Mouse (Mus musculus) cerebellum, adult 11-12 months (tissue): ENCODE results near the gene Gm19345.

Source experiments
- DNase-seq: peaks from one replicate; pipeline ENCODE4 v3.0.0; 2022

The Gm19345 gene

DNA sequence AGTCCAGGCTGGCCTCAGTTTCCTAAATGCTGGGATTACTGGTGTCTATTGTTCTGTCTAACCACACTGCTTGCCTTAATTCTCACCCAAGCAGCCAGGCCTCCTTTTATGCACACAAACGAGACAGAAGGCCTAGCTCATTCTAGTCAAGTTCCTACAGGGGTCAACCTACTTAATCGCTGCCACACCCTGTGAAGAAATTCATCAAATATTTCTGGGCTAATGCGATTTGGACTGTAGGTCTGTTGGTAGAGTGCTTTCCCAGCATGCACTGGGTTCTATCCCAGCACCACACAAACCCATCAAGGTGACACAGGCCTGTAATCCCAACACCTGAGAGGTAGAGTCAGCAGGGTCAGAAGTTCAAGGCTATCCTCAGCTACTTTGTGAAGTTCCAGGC is 22.1 kb upstream of the Gm19345 start:
- DNase-seq = no peak

DNA sequence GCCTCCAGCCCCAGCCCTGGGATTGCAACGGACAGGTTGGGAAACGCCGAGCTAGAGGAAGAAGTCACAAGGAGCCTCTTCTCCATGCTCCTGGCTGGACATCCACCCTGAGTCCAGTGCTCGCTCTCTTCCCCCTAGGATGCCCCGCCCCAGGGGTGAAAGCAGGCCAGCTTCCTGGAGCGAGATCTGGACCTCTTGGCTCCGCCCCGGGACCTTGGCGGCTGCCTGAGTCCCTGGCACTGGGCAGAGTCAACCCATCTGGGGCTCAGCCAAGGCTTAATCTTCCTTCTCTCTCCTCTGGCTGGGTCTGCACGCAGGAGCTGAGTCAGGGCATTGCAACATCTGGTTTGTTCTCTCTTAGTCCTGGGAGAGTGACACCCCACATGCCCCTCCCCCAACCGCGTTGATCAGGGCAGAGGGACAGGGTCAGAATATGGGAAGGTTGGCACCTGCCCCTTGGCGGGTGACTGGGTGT is 21.1 kb upstream of the Gm19345 start:
- DNase-seq = no peak

DNA sequence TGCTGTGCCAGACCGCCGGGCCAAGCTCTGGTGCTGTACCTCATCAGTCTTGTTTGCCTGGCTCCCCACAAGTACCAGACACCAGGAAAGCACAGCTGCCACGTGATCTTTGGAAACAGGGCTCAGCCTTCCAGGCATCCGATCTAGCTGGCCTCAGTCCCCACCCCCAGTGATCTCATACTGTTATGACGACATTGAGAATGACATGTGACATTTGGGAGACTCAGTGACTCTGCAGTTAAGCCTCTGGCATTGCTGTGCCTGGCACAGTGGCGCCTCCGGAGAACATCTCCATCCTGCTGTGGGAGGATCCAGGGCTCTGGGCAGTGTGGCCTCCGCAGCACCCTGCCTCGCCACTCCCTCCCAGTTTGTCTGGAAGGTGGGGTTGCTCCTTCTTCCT is 20.0 kb upstream of the Gm19345 start:
- DNase-seq = no peak

DNA sequence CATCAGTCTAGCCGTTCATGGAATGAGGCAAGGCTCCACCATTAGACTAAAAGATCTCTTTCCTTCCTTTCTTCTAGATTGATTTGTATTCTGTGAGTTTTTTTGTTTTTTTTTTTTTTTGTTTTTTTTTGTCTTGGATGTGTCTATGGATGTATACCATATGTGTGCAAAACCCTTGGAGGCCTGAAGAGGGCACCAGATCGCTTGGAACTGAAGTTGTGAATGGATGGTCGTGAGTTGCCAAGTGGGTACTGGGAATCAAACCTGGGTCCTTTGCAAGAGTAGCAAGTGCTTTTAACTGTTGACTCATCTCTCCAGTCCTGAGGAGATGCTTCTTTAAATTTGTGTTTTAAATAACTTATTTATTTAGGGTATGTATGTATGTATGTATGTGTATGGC is 17.7 kb upstream of the Gm19345 start:
- no peak for DNase-seq

DNA sequence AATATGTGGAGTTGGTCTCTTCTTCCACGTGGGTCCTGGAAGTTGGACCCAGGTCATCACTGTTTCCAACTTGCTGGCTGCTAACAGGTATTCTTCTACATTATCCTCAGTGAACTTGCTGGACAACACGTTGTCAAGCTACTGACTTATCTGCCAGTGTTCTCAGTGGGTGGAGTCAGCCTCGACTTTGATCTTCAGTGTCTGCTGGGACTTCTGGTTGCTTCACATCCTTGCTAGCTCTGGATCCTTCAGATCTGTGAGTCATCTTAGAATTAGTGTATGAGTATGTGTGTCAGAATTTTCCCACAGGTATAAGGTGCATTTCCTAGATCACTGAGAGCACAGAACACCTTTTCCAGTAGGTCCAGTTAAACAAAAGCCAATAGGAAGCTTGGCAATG is 15.0 kb upstream of the Gm19345 start:
- no peak for DNase-seq

DNA sequence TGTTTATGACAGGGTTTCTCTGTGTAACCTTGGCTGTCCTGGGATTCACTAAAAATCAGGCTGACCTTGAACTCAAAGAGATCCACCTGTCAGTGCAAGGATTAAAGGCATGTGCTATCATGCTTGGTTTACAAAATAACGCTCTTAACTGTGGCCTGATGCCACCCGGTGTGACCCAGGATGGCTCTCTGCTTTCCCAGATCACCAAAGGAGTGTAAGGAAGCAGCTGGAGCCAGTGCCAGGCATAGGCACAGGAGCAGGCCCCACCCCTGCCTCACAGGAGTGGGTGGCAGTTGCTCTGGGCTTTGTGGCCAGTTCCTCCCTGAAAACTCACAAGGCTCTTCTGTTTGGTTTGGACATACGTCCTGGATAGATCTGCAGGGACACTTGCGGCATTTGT is 11.4 kb upstream of the Gm19345 start:
- DNase-seq = no peak

DNA sequence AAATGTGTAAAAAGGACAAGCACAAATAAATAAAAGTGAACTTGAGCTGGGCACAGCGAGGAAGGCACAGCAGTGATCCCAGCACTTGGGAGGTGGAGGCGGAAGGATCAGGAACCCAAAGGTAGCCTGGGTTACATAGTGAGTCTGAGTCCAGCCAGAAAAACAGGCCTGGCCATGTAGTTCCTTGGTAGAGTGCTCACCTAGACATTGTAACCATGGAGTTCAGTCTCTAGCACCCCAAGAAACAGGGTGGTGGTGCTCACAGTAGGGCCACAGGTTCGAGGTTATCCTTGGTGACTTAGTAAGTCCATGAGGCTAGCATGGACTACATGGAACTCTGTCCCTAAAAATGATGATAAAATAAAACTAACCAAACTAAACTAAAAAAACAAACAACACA is 10.9 kb upstream of the Gm19345 start:
- DNase-seq = no peak

DNA sequence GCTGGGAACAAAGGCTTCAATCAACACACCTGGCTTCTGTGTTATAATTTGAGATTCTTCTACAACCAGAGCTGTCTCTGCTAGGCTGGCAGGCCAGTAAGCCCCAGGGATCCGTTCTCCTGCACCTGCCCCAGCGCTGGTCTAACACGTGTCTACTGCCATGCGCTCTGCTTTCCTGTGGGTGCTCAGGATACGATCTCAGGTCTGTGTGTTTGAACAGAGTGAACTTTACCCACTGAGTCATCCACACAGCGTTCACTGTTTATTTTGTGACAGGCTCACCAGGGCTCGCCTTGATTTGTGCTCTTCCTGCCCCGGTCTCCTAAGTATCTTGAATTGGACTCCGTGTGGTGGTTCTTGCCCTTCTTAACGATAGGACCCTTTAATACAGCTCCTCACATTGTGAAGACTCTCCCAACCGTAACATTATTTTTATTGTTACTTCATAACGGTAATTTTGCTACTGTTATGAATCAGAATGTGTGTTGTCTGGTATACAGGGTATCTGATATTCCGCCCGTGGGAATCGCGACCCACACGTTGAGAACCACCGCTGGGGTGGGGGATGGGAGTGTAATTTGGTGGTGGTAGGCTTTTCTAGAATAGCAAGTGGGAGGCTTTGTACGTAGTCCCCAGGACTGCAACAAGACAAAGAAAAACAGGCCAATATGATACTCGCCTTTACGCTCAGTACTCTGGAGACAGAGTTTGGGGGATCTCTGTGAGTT is 10.0 kb upstream of the Gm19345 start:
- no peak for DNase-seq

DNA sequence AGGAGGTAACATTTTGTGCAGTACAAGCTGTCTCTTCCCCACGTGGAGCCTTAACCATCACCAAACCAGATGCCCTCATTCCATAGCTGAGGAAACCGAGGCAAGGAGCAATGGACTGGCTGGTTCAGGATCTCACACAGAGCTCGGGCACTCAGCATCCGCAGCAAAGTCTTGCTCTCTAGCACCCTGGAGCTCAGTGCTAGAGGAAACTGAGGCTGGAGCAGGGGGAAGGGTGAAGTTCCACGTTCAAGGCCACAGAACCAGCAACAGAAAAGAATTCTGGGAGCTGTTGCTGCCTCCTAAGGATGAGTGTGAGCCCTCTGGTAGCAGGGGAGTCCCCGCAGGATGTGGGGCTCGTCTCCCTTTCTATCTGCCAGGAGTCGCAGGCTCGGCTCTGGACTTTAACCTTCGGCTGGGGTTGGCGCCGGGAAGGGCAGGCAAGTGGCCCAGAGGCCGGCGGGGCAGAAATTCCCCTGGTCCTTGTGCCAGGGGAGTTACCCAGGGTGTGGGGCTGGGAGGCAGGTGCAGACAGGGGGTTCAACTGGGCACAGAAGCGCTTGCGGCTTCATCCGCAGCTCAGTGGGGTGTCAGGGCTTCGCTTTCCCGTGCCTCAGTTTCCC is 8.8 kb upstream of the Gm19345 start:
- DNase-seq = no peak

DNA sequence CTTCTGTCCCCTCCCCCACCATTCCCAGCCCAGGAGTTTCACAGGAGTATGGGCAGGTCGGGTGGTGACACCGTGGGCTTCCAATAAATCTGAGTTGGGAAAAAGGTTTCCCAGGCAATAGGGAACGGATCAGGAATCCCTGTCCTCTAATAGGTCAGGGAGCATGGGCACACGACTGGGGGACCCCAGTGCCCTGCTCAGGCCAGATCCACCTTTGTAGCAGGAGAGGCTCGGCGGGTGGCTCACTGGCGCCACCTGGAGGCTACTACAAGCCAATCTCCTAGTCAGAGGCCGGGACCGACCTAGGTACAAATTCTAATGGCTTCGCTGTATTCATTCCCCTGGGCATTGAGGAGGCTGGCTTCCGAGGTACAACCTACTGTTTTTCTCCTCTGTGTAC is 8.2 kb upstream of the Gm19345 start:
- DNase-seq = peak; percentile 14

DNA sequence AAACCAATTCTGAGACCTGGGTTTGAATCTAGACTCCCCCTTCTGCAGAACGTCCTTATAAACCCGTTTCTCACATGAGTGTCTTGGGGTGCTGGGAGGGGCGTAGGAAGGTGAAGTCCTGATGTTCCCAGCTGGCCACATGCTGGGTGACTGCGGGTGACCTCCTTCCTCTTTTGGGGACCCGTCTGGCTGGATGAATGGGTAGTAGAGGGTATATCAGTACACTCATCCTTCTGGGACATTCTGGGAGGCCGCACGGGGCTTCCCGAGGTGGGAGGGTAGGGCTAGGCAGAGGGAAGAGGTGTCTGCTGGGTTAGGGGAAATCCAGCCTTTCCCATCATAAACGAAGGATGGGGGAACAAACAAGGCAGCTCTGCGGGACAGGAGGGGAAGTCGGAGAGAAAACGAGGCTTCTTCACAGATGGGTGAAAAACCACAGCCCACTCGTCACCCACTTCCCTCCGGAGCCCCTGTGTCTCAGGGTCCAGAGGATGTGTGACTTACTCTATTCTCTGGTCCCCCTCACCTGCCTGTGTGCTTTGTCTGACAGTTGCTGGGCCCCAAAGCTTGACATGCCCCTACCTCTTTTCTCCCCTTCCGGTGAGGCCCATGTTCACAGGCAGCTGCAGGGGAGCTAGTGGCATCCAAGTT is 7.2 kb upstream of the Gm19345 start:
- DNase-seq = no peak

DNA sequence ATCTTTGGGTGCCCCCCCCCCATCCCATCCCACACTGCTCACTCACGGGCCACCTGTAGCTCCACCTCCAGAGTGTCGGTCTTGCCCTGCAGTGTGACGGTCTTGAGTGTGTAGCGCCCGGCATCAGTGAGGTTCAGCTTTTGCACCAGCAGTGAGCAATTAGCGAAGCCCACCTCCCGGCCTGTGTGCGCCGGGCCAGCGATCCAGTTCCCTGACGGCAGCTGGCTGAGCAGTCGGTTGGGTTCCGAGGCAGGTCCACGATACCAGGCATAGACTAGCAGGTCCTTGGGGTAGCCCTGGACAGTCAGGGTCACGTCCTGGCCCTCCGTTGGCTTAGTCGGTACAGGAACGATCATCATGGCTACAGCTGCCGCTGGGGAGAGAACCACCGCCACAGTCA is 1.7 kb downstream of the Gm19345 start:
- DNase-seq = no peak

DNA sequence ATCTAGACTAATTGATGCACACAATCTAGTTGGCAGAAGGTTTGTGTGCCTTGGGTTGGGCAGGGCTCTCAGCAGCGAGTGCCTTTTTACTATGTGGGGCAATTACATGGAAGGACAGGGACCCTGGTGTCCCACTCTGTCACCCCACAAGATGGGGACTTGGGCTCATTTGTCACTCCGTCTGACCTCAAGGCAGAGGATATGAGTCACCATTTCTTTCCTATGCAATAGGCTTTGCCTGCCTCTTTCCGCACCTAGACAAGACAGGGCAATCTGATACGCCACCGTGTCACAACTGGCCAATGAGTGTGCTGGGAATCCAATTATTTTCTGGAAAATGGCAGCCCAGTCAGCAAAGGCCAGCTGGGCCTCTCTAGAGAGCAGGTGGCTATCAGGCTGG is 3.9 kb downstream of the Gm19345 start:
- DNase-seq = no peak

DNA sequence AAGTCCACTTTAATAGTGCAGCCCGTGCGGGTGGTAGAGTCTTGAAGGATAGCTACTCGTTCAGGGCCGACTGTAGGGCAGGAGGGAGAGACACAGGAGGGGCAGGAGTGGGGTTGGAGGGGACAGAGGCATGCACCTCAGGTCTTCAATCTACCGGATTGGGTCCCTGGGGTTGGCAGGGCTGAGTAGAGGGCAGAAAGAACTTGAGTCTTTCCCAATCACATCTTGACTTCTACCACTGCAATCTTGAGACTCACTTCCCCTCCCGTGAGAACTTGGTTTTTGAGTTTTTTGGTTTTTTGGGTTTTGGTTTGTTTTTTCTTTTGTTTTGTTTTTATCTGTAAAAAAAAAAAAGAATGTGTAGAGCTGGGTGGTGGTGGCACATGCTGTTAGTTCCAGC is 4.5 kb downstream of the Gm19345 start:
- DNase-seq = no peak

DNA sequence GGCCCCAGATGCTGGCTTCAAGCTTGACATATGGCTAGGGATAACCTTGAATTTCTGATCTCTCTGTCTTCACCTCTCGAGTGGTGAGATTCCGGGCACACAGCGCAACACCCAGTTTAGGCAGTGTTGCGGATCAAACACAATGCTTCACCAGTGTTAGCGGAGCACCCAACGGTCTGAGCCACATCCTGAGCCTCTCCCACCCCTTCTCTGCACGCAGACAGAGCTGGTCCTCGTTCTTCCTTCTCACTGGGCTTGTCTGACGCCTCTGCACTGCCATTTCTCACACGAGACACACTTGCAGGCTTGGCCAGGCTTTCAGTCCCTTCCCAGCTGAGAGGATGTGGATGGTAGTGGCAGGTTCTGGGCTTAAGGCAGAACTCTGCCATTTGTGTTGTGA is 7.9 kb downstream of the Gm19345 start:
- DNase-seq = no peak

DNA sequence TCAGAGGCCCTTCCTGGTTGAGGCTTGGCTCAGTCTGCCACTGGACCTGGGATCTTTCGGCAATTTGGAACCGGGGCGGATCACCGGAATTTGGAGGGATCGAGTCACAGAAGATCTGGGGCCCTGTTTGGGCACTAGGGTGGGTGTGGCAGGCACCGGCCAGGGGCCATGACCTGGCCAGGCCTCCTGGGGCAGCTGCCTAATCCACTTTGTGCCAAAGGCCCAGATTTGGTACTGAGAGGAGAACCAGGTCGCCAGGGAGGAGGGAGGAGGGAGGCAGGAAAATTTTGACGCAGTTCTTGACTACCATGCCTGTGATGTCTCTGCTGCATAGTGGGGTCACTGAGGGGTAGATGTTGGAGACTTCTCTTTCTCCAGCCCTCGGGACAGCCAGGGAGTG is 9.4 kb downstream of the Gm19345 start, which contains the start of gene Ceacam16:
Ceacam16 (minus strand) TSS at position 101 of the 400 bp plus-strand sequence.
- no peak for DNase-seq

DNA sequence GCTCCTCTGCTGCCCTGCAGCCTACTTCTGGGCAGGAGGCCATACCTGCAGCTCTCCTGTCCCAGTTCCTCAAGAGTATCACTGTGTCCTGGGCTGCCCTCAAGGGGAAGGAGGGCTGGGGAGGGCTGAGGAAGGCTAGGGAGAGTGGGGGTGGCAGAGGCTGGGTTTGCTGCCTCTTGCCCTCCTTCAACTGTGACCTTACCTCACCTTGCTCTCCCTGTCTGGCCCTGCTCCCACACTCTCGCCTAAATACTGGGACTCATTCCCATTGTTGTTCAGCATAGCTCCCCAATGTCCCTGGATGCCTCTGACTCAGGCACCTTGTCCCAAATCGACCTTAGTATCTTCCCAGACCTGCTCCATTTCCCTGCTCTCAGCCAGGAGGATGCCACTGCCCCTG is 12.4 kb downstream of the Gm19345 start:
- DNase-seq = peak; percentile 10

DNA sequence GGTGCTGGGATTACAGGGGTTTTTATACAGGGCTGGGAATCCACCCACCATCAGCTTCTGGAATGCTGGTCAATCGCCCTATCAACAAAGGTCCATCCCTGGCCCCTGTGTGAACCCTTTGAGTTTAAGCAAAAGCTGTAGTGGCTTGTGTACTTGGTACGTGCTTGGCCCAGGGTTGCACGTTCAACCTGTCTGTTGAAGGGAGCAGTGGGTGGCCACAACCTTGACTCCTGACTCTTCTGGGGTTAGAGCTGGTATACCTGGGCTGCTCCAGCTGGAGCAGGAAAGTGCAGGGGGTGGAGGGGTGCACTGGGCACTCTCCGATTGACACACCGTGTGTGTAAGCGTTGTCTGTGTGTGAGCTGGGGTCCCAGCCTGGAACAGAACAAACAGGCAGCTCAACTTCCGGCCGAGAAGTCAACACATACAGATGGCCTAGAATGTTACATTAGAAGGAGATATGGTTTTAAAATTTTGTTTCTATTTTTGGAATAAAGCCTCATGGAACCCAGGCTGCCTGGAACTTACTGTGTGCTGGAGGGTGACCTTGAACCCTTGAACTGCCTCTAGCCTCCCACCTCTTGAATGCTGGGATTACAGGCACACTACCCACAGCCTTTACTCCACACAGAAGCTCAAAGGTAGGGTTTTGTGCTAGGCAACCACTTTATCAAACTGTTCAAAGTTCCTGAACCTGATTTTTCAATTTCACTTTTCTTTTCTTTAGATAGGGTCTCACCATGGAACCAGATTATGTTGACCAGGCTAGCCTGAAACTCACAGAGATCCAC is 13.6 kb downstream of the Gm19345 start:
- DNase-seq = no peak

DNA sequence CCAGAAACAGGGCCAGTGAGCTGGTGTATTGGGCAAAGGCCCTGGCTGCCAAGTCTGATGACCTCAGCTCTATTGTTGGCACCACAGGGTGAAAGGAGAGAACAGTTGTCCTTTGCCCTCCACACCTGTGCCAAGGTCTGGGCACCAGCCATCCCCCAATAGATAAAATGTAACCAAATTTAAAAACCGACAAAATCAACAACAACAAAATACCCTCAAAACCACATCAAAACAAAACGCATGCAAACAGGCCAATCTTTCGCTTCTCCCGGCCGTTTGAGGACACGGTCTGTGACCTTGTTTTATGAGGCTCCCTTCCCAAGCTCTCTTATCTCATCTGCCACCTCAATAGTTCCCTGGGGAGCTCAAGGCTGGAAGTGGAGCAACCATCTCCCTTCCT is 14.7 kb downstream of the Gm19345 start:
- no peak for DNase-seq

DNA sequence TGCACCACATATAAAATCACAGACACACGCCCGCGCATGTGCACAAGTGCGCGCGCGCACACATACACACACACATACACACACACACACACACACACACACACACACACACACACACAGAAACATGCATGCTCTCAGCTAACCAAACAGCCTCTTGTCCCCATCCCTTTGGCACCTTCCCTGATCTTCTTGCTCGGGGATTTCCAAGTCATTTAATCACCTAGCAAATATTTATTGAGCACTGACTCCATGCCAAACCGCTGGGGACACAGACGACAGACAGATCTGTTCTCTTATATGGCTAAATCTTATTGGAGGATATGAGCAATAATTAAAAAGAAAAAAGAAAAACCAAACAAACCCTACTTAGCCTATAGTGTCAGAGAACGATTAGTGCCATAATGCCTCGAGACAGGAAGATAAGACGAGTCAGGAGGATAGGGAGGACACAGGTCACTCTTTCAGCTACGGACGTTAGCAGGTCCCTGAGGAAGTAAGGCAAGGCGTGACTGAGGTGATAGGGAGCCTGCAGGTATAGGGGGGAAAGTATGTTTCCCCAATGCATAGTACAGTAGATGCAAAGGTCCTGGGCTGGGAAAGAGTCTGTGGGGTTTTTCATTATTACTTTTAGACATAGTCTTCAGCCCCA is 16.1 kb downstream of the Gm19345 start:
- DNase-seq = no peak

DNA sequence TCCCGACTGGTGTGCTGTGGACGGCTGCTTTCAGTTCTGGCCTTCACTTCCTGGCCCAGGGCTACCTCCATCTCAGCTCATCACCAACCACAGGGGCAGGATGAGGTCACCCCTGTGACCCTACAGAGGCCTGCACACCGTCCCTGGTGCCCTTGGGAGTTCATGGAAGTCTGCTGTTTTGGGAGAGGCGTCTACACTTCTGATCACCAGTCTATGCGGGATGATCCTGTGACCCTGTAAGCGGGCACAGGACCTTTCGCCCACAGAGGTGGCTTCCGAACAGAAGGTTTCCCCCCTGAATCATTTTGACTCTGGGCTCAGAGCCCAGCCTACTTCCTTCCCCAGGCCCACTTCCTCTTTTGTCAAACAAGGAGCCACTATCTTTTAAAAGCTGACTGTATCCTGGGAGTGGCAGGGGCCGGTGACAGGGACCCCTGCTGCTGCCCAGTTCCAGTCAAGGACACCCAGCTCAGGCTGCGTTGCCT is 19.4 kb downstream of the Gm19345 start:
- no peak for DNase-seq

DNA sequence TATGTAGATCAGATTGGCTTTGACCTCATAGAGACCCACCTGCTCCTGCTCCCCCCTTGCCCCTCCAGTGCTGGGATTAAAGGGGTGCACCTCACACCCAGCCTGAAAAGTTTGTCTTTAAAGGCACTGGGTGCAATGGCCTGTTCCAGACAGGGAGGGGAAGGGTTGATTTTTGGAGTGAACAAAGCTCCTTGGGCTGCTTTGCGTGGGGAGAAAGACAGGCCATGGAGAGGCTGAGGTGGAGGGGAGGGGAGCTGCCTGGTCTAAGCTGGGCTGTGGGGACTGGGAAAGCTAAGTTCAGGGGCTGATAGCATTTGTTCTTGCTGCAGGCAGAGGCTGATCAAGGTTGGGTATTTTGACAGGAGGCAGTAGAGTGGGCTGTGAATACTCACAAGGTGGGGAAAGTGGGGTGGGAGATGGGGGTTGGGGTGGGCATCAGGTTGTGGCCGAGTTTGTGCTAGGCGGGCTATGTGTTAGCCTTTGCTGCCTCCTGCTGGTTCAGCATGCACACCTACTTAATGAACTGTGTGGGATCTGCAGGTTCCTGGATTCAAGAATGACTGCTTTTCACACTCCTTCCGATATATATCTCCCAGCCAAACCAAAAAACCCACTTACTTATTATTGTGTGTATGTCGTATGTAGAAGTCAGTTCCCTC is 20.3 kb downstream of the Gm19345 start:
- no peak for DNase-seq
